Mouse (Mus musculus): ENCODE measurements around the gene Pex10. TPM values are rescaled to one million over a fixed set of nuclear protein-coding genes. Genes with fewer than 3 reads are reported as not detected.

Gene Pex10
- polyA plus RNA-seq, 1 experiment from 2014 or later: 17.8 TPM

- peaks cover 16% of the 10 kb centered on the region; the same call in 1 of the 2 replicates for H3K27me3 ChIP-seq
- 63% methylated on average over 13 of the region's 13 CpGs for WGBS
- H3K9ac ChIP-seq: no peak overlapping the region
- no peak for ATAC-seq (ENCODE audit: low read depth)
- H3K4me3 ChIP-seq: no peak overlapping the region
- no peak overlapping the region for H3K4me2 ChIP-seq
- no peaks in the 10 kb centered on the region for H3K9me3 ChIP-seq
- H3K27ac ChIP-seq (replicated peaks): no peak overlapping the region
- H3K36me3 ChIP-seq: no peaks in the 10 kb centered on the region
- peaks cover 43% of the 10 kb centered on the region for H3K4me1 ChIP-seq (replicated peaks)
Measured at GRCm38 (mm10) chr4:155034787-155035186, 32.0 kb upstream of the Pex10 start.

- no peaks in the 10 kb centered on the region for H3K9me3 ChIP-seq
- 0 out of 2 replicates have a peak, but pooled peaks have one; percentile 13 for ATAC-seq (ENCODE audit: low read depth)
- H3K9ac ChIP-seq: peak overlapping the region; percentile 41
- no peaks in the 10 kb centered on the region for H3K36me3 ChIP-seq
- H3K4me1 ChIP-seq (replicated peaks): peaks cover 36% of the 10 kb centered on the region
- H3K27ac ChIP-seq (replicated peaks): peak overlapping the region; percentile 7; the same call in 1 of the 2 replicates
- WGBS: 12% methylated on average over 9 of the region's 9 CpGs
- H3K27me3 ChIP-seq: peaks cover 46% of the 10 kb centered on the region
- H3K4me2 ChIP-seq: peak overlapping the region; percentile 27
- H3K4me3 ChIP-seq: 0 out of 2 replicates have a peak overlapping the region, but pooled peaks have one; percentile 5
Measured at GRCm38 (mm10) chr4:155040197-155040596, 26.6 kb upstream of the Pex10 start.

- Histone ChIP-seq H3K4me1 (replicated peaks) (peaks cover 35% of the 10 kb centered on the region), H3K27ac (replicated peaks) (peak overlapping the region; percentile 7; the same call in 1 of the 2 replicates), H3K36me3 (no peaks in the 10 kb centered on the region), H3K9ac (peak overlapping the region; percentile 41; the same call in 1 of the 2 replicates), H3K4me3 (no peak overlapping the region), H3K4me2 (peak overlapping the region; percentile 27), H3K27me3 (peaks cover 51% of the 10 kb centered on the region), H3K9me3 (no peaks in the 10 kb centered on the region)
- no peak for ATAC-seq (ENCODE audit: low read depth)
- 60% methylated on average over 6 of the region's 6 CpGs for WGBS
Measured at GRCm38 (mm10) chr4:155040696-155041095, 26.1 kb upstream of the Pex10 start.

- Histone ChIP-seq H3K9me3 (no peaks in the 10 kb centered on the region), H3K9ac (peak overlapping the region; percentile 69), H3K4me3 (peak overlapping the region; percentile 45), H3K27ac (replicated peaks) (no peak overlapping the region), H3K27me3 (peaks cover 55% of the 10 kb centered on the region), H3K36me3 (no peaks in the 10 kb centered on the region), H3K4me2 (peak overlapping the region; percentile 74), H3K4me1 (replicated peaks) (peaks cover 35% of the 10 kb centered on the region)
- ATAC-seq (ENCODE audit: low read depth): peak; percentile 25; the same call in 1 of the 2 replicates
- WGBS: 2% methylated on average over 62 of the region's 65 CpGs
Measured at GRCm38 (mm10) chr4:155042606-155043288, 24.1 kb upstream of the Pex10 start.

GRCm38 (mm10) chr4:155043289-155043625 lies 23.6 kb upstream of the Pex10 start:
- no peaks in the 10 kb centered on the region for H3K9me3 ChIP-seq
- WGBS: 1% methylated on average over 25 of the region's 25 CpGs
- peak overlapping the region; percentile 69 for H3K9ac ChIP-seq
- peak; percentile 28; the same call in 1 of the 2 replicates for ATAC-seq (ENCODE audit: low read depth)
- peak overlapping the region; percentile 45 for H3K4me3 ChIP-seq
- H3K4me2 ChIP-seq: peak overlapping the region; percentile 74
- no peaks in the 10 kb centered on the region for H3K36me3 ChIP-seq
- peaks cover 55% of the 10 kb centered on the region for H3K27me3 ChIP-seq
- peaks cover 35% of the 10 kb centered on the region for H3K4me1 ChIP-seq (replicated peaks)
- no peak overlapping the region for H3K27ac ChIP-seq (replicated peaks)

- Histone ChIP-seq H3K4me1 (replicated peaks) (peaks cover 17% of the 10 kb centered on the region), H3K4me2 (no peak overlapping the region), H3K9me3 (no peaks in the 10 kb centered on the region), H3K9ac (no peak overlapping the region), H3K27ac (replicated peaks) (no peak overlapping the region), H3K27me3 (peaks cover 45% of the 10 kb centered on the region), H3K36me3 (no peaks in the 10 kb centered on the region), H3K4me3 (no peak overlapping the region)
- WGBS: 86% methylated on average over 14 of the region's 14 CpGs
- ATAC-seq (ENCODE audit: low read depth): no peak
Measured at GRCm38 (mm10) chr4:155046636-155047035, 20.2 kb upstream of the Pex10 start.

- Histone ChIP-seq H3K27ac (replicated peaks) (no peak overlapping the region), H3K9ac (no peak overlapping the region), H3K4me2 (no peak overlapping the region), H3K9me3 (no peaks in the 10 kb centered on the region), H3K4me1 (replicated peaks) (peaks cover 17% of the 10 kb centered on the region), H3K36me3 (no peaks in the 10 kb centered on the region), H3K27me3 (peaks cover 10% of the 10 kb centered on the region), H3K4me3 (no peak overlapping the region)
- ATAC-seq (ENCODE audit: low read depth): no peak
- 74% methylated on average over 7 of the region's 7 CpGs for WGBS
Measured at GRCm38 (mm10) chr4:155050116-155050515, 16.7 kb upstream of the Pex10 start.

- 68% methylated on average over 10 of the region's 10 CpGs for WGBS
- no peak for ATAC-seq (ENCODE audit: low read depth)
- no peak within 1 kb of the TSS for H3K4me3 ChIP-seq
Measured at GRCm38 (mm10) chr4:155056724-155057123, 10.1 kb upstream of the Pex10 start, which contains the start of gene Plch2. TSS of gene Plch2 (minus strand) at chr4:155056784.

GRCm38 (mm10) chr4:155058325-155058724 lies 8.5 kb upstream of the Pex10 start:
- WGBS: 35% methylated on average over 10 of the region's 10 CpGs
- no peak overlapping the region for H3K27ac ChIP-seq (replicated peaks)
- no peak overlapping the region for H3K9ac ChIP-seq
- no peak for ATAC-seq (ENCODE audit: low read depth)
- H3K9me3 ChIP-seq: no peaks in the 10 kb centered on the region
- H3K27me3 ChIP-seq: no peaks in the 10 kb centered on the region
- H3K36me3 ChIP-seq: no peaks in the 10 kb centered on the region
- peaks cover 40% of the 10 kb centered on the region for H3K4me1 ChIP-seq (replicated peaks)
- H3K4me2 ChIP-seq: no peak overlapping the region
- no peak overlapping the region for H3K4me3 ChIP-seq

More at GRCm38 (mm10) chr4:155056724-155057123, 10.1 kb upstream of the Pex10 start, which contains the start of gene Plch2:
- Histone ChIP-seq H3K27ac (replicated peaks) (no peak within 1 kb of the TSS), H3K9me3 (no peaks in the 10 kb centered on the region), H3K36me3 (no peaks in the 10 kb centered on the region), H3K9ac (peak within 1 kb of the TSS; percentile 17; the same call in 1 of the 2 replicates), H3K4me1 (replicated peaks) (peaks cover 45% of the 10 kb centered on the region), H3K4me2 (no peak within 1 kb of the TSS), H3K27me3 (no peaks in the 10 kb centered on the region)

- Histone ChIP-seq H3K4me3 (no peak overlapping the region), H3K36me3 (peaks cover 9% of the 10 kb centered on the region), H3K9me3 (no peaks in the 10 kb centered on the region), H3K27me3 (no peaks in the 10 kb centered on the region), H3K4me2 (no peak overlapping the region), H3K4me1 (replicated peaks) (peaks cover 38% of the 10 kb centered on the region), H3K27ac (replicated peaks) (no peak overlapping the region), H3K9ac (peak overlapping the region; percentile 31; the same call in 1 of the 2 replicates)
- no peak for ATAC-seq (ENCODE audit: low read depth)
- WGBS: 36% methylated on average over 3 of the region's 3 CpGs
Measured at GRCm38 (mm10) chr4:155063895-155064294, 2.9 kb upstream of the Pex10 start.

GRCm38 (mm10) chr4:155064474-155064873 lies 2.3 kb upstream of the Pex10 start:
- no peak overlapping the region for H3K27ac ChIP-seq (replicated peaks)
- H3K4me1 ChIP-seq (replicated peaks): peaks cover 38% of the 10 kb centered on the region
- no peak overlapping the region for H3K4me3 ChIP-seq
- no peaks in the 10 kb centered on the region for H3K9me3 ChIP-seq
- 82% methylated on average over 2 of the region's 2 CpGs for WGBS
- no peak for ATAC-seq (ENCODE audit: low read depth)
- no peak overlapping the region for H3K9ac ChIP-seq
- no peaks in the 10 kb centered on the region for H3K27me3 ChIP-seq
- H3K4me2 ChIP-seq: no peak overlapping the region
- H3K36me3 ChIP-seq: peaks cover 15% of the 10 kb centered on the region

- peaks cover 30% of the 10 kb centered on the region for H3K4me1 ChIP-seq (replicated peaks)
- no peaks in the 10 kb centered on the region for H3K9me3 ChIP-seq
- ATAC-seq (ENCODE audit: low read depth): peak; percentile 75
- H3K4me2 ChIP-seq: peak overlapping the region; percentile 90
- 5% methylated on average over 15 of the region's 15 CpGs for WGBS
- peaks cover 32% of the 10 kb centered on the region for H3K36me3 ChIP-seq
- H3K27me3 ChIP-seq: no peaks in the 10 kb centered on the region
- H3K27ac ChIP-seq (replicated peaks): peak overlapping the region; percentile 74
- peak overlapping the region; percentile 65 for H3K4me3 ChIP-seq
- H3K9ac ChIP-seq: peak overlapping the region; percentile 85
Measured at GRCm38 (mm10) chr4:155065970-155066833, 614 bp upstream of the Pex10 start.

Data from neural tube, embryonic 13.5 days (tissue).